In the genomic region with DNA sequence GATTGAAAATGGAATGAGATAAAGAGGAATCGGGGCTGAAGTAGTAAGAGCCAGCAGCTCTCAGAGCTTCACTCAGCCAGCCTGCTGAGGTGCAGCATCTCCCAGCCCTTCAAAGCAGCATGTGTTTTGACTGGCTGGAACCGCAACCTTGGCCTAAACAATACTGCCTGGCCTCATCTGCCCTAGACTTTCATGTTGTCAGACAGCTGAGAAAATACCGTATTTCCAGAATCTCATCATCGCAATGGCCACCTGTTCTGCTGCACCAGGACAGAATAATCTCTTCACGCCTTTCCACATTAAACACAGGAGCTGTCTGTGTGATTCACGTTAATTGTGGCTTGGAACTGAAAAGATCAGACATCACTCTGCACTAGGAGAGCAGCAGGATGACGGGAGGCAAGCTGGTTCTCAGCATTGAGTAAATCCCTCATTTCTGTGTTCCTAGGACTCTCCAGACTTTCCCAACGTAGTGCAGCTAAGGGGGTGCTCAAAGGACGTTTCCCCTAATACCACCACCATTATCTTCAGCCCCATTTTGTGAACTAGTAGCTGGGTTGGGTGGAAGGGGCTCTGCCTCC, we compare ENCODE assay signal across 14 mouse cellular contexts.
DNase-seq lines count a peak whose midpoint lies in the region; ATAC-seq lines count a peak whose summit lies in the region.
"Had no signal": no experiment of that assay in that cellular context is flagged by ENCODE, and none has a peak within 500 bp of the region (broad histone marks: within the 10 kb centered on the region; RNA-seq: fewer than 3 reads in every experiment).

No protein-coding gene starts in this region.

- no peak overlapping the region; the same call in 1 of the 2 replicates for H3K27ac ChIP-seq in midbrain, embryonic 11.5 days (ENCODE audit: low read depth, low read length)
- H3K27ac ChIP-seq: limb, embryonic 12.5 days had no signal

- WGBS in midbrain, embryonic 11.5 days = 31% methylated on average over 9 of the region's 9 CpGs

- H3K9me3 ChIP-seq in midbrain, embryonic 11.5 days (ENCODE audit: control insufficient read depth, low read length) = no peaks in the 10 kb centered on the region
- H3K9me3 ChIP-seq: limb, embryonic 12.5 days had no signal

- no peaks in the 10 kb centered on the region; the same call in 1 of the 2 replicates for H3K27me3 ChIP-seq in midbrain, embryonic 11.5 days (ENCODE audit: control insufficient read depth, insufficient read depth, low read length)
- H3K27me3 ChIP-seq: limb, embryonic 12.5 days had no signal

- DNase-seq in cerebellum, postnatal 25 days = peak; percentile 20 to 31
- DNase-seq in cerebellum, adult 18-20 months = no peak
- DNase-seq in layer of hippocampus, adult 11-12 months (ENCODE audit: low spot score) = peak; percentile 25
- no peak for DNase-seq in layer of hippocampus, postnatal 10 days (ENCODE audit: low spot score in 2 of 2)
- peak; percentile 28 for DNase-seq in Muller cell, postnatal 12 days (ENCODE audit: inconsistent ontology term)
- peak; percentile 86 for DNase-seq in midbrain, embryonic 11.5 days (ENCODE audit: low spot score, missing footprints)
- DNase-seq in spleen, postnatal 4 days (ENCODE audit: low spot score in 2 of 2) = no peak
- no peak for DNase-seq in lung, adult 18-20 months
- DNase-seq: B cell, adult 2 months; heart, postnatal 10 days; kidney, adult 18-20 months; lung, postnatal 14 days had no signal

- no peak overlapping the region for H3K4me3 ChIP-seq in midbrain, embryonic 11.5 days (ENCODE audit: low read depth, low read length)
- H3K4me3 ChIP-seq: limb, embryonic 12.5 days had no signal

- peaks cover 35% of the 10 kb centered on the region for H3K4me1 ChIP-seq in midbrain, embryonic 11.5 days (ENCODE audit: control insufficient read depth, insufficient read depth, low read length)

- ATAC-seq in midbrain, embryonic 11.5 days (ENCODE audit: low FRiP score) = peak; percentile 28; the same call in 1 of the 2 replicates
- ATAC-seq: activated CD4-positive, CD25-positive, alpha-beta regulatory T cell, adult 4 months had no signal

- H3K4me2 ChIP-seq in midbrain, embryonic 11.5 days = no peak overlapping the region
- H3K4me2 ChIP-seq: limb, embryonic 12.5 days had no signal

- H3K36me3 ChIP-seq in midbrain, embryonic 11.5 days (ENCODE audit: control insufficient read depth, insufficient read depth, low read length) = no peaks in the 10 kb centered on the region

- no peak overlapping the region for H3K9ac ChIP-seq in midbrain, embryonic 11.5 days (ENCODE audit: low read length)
- H3K9ac ChIP-seq: limb, embryonic 12.5 days had no signal

Comparison
In these comparisons a context has a peak if more than half of its experiments do, and no peak if none do; other contexts are left out.
1. DNase-seq: peak in cerebellum, postnatal 25 days (2 of 2), layer of hippocampus, adult 11-12 months (single experiment), Muller cell, postnatal 12 days (single experiment) and midbrain, embryonic 11.5 days (single experiment); none in cerebellum, adult 18-20 months (0 of 2), layer of hippocampus, postnatal 10 days (0 of 2), spleen, postnatal 4 days (0 of 2) and lung, adult 18-20 months (0 of 2).